24 mouse cellular contexts compared by ENCODE assay signal in genomic region chr17:45047236-45047635, GRCm38 (mm10).
"Had no signal": no experiment of that assay in that cellular context is flagged by ENCODE, and none has a peak within 500 bp of the region (broad histone marks: within the 10 kb centered on the region; RNA-seq: fewer than 3 reads in every experiment).

No protein-coding gene starts in this region.

- H3K27me3 ChIP-seq: heart, embryonic 13.5 days; heart, embryonic 15.5 days; hindbrain, embryonic 13.5 days; hindbrain, embryonic 15.5 days; kidney, embryonic 15.5 days; limb, embryonic 15.5 days; liver, embryonic 12.5 days had no signal

- H3K36me3 ChIP-seq: heart, embryonic 13.5 days; heart, embryonic 15.5 days; hindbrain, embryonic 13.5 days; hindbrain, embryonic 15.5 days; kidney, embryonic 15.5 days; liver, embryonic 12.5 days had no signal

- DNase-seq: gastrocnemius, postnatal 14 days; gastrocnemius, postnatal 36 days; heart, adult 2 months; heart, postnatal 14 days; heart, postnatal 36 days; kidney, adult 11 months; kidney, adult 2 months; kidney, adult 9 months; kidney, postnatal 14 days; kidney, postnatal 36 days; layer of hippocampus, adult 9-11 months; layer of hippocampus, postnatal 36 days had no signal

- ATAC-seq: intestine, embryonic 16.5 days; liver, embryonic 12.5 days had no signal

- H3K4me1 ChIP-seq: heart, embryonic 13.5 days; heart, embryonic 15.5 days; hindbrain, embryonic 13.5 days; hindbrain, embryonic 15.5 days; kidney, embryonic 15.5 days; limb, embryonic 15.5 days; liver, embryonic 12.5 days had no signal

- H3K4me3 ChIP-seq: heart, adult 2 months; heart, embryonic 13.5 days; heart, embryonic 15.5 days; hindbrain, embryonic 13.5 days; hindbrain, embryonic 15.5 days; kidney, embryonic 15.5 days; limb, embryonic 13.5 days; limb, embryonic 15.5 days; liver, embryonic 12.5 days had no signal

- H3K9me3 ChIP-seq: heart, embryonic 13.5 days; heart, embryonic 15.5 days; hindbrain, embryonic 13.5 days; hindbrain, embryonic 15.5 days; kidney, embryonic 15.5 days; limb, embryonic 13.5 days; limb, embryonic 15.5 days; liver, embryonic 12.5 days had no signal

- H3K27ac ChIP-seq: heart, adult 2 months; heart, embryonic 13.5 days; heart, embryonic 15.5 days; hindbrain, embryonic 13.5 days; hindbrain, embryonic 15.5 days; kidney, embryonic 15.5 days; kidney, postnatal 0 days; limb, embryonic 13.5 days; limb, embryonic 15.5 days; liver, embryonic 12.5 days; liver, embryonic 14.5 days had no signal

- H3K4me2 ChIP-seq: heart, embryonic 11.5 days; heart, embryonic 13.5 days; heart, embryonic 15.5 days; hindbrain, embryonic 13.5 days; hindbrain, embryonic 15.5 days; kidney, embryonic 15.5 days; limb, embryonic 13.5 days; limb, embryonic 15.5 days; liver, embryonic 12.5 days had no signal

- H3K9ac ChIP-seq: heart, embryonic 13.5 days; heart, embryonic 15.5 days; hindbrain, embryonic 13.5 days; hindbrain, embryonic 15.5 days; kidney, embryonic 15.5 days; limb, embryonic 13.5 days; limb, embryonic 15.5 days; liver, embryonic 12.5 days; liver, embryonic 14.5 days had no signal
